Mouse (Mus musculus): Measurements from ENCODE around the gene Epha2. TPM values are rescaled to one million over a fixed set of nuclear protein-coding genes. Genes with fewer than 3 reads are reported as not detected.

Epha2 gene
- polyA plus RNA-seq, 1 experiment from 2014 or later = 0.82 TPM

- Histone ChIP-seq H3K4me2 (replicated peaks; ENCODE audit: low read depth, low read length) (no peak overlapping the region), H3K27me3 (ENCODE audit: control insufficient read depth, insufficient read depth, low read length) (no peaks in the 10 kb centered on the region; the same call in 1 of the 2 replicates), H3K9ac (ENCODE audit: low read depth, low read length) (no peak overlapping the region), H3K4me3 (ENCODE audit: low read depth, low read length) (no peak overlapping the region), H3K4me1 (replicated peaks; ENCODE audit: control insufficient read depth, insufficient read depth, low read length) (0 out of 2 replicates have a peak, but pooled peaks cover 6% of the 10 kb centered on the region), H3K27ac (ENCODE audit: low read depth, low read length) (peak overlapping the region; percentile 80), H3K9me3 (ENCODE audit: control insufficient read depth, low read length) (no peaks in the 10 kb centered on the region), H3K36me3 (ENCODE audit: control insufficient read depth, insufficient read depth, low read length) (no peaks in the 10 kb centered on the region)
- 5% methylated on average over 3 of the region's 3 CpGs for WGBS
- peak; percentile 79 for DNase-seq (ENCODE audit: low spot score)
- peak; percentile 86 for ATAC-seq (ENCODE audit: low FRiP score)
These were observed 34.3 kb downstream of the Epha2 start for GRCm38 (mm10) chr4:141335263-141335796.

GRCm38 (mm10) chr4:141336196-141336595 is 35.2 kb downstream of the Epha2 start:
- 71% methylated on average over 6 of the region's 6 CpGs for WGBS

GRCm38 (mm10) chr4:141337986-141338385 is 36.9 kb downstream of the Epha2 start:
- Histone ChIP-seq H3K36me3 (ENCODE audit: control insufficient read depth, insufficient read depth, low read length) (no peaks in the 10 kb centered on the region), H3K4me1 (replicated peaks; ENCODE audit: control insufficient read depth, insufficient read depth, low read length) (peaks cover 6% of the 10 kb centered on the region; the same call in 1 of the 2 replicates), H3K9me3 (ENCODE audit: control insufficient read depth, low read length) (no peaks in the 10 kb centered on the region), H3K9ac (ENCODE audit: low read depth, low read length) (no peak overlapping the region), H3K4me3 (ENCODE audit: low read depth, low read length) (no peak overlapping the region), H3K27ac (ENCODE audit: low read depth, low read length) (no peak overlapping the region), H3K4me2 (replicated peaks; ENCODE audit: low read depth, low read length) (no peak overlapping the region), H3K27me3 (ENCODE audit: control insufficient read depth, insufficient read depth, low read length) (no peaks in the 10 kb centered on the region; the same call in 1 of the 2 replicates)
- WGBS = 34% methylated on average over 6 of the region's 6 CpGs
- DNase-seq (ENCODE audit: low spot score) (peak; percentile 27), ATAC-seq (ENCODE audit: low FRiP score) (no peak)

More at GRCm38 (mm10) chr4:141336196-141336595, 35.2 kb downstream of the Epha2 start:
- Histone ChIP-seq H3K4me3 (ENCODE audit: low read depth, low read length) (no peak overlapping the region), H3K27me3 (ENCODE audit: control insufficient read depth, insufficient read depth, low read length) (no peaks in the 10 kb centered on the region; the same call in 1 of the 2 replicates), H3K27ac (ENCODE audit: low read depth, low read length) (peak overlapping the region; percentile 80), H3K36me3 (ENCODE audit: control insufficient read depth, insufficient read depth, low read length) (no peaks in the 10 kb centered on the region), H3K9ac (ENCODE audit: low read depth, low read length) (0 out of 2 replicates have a peak overlapping the region, but pooled peaks have one; percentile 23), H3K9me3 (ENCODE audit: control insufficient read depth, low read length) (no peaks in the 10 kb centered on the region), H3K4me2 (replicated peaks; ENCODE audit: low read depth, low read length) (no peak overlapping the region), H3K4me1 (replicated peaks; ENCODE audit: control insufficient read depth, insufficient read depth, low read length) (0 out of 2 replicates have a peak, but pooled peaks cover 6% of the 10 kb centered on the region)
- DNase-seq (ENCODE audit: low spot score) (no peak), ATAC-seq (ENCODE audit: low FRiP score) (no peak)

GRCm38 (mm10) chr4:141338853-141339252 is 37.8 kb downstream of the Epha2 start:
- no peak overlapping the region for H3K4me3 ChIP-seq (ENCODE audit: low read depth, low read length)
- WGBS = 25% methylated on average over 1 of the region's 1 CpGs
- DNase-seq (ENCODE audit: low spot score) (peak; percentile 52), ATAC-seq (ENCODE audit: low FRiP score) (no peak)
- H3K4me2 ChIP-seq (replicated peaks; ENCODE audit: low read depth, low read length) = no peak overlapping the region
- peaks cover 6% of the 10 kb centered on the region; the same call in 1 of the 2 replicates for H3K4me1 ChIP-seq (replicated peaks; ENCODE audit: control insufficient read depth, insufficient read depth, low read length)
- no peaks in the 10 kb centered on the region; the same call in 1 of the 2 replicates for H3K27me3 ChIP-seq (ENCODE audit: control insufficient read depth, insufficient read depth, low read length)
- H3K9ac ChIP-seq (ENCODE audit: low read depth, low read length) = no peak overlapping the region
- H3K36me3 ChIP-seq (ENCODE audit: control insufficient read depth, insufficient read depth, low read length) = no peaks in the 10 kb centered on the region
- H3K27ac ChIP-seq (ENCODE audit: low read depth, low read length) = no peak overlapping the region
- H3K9me3 ChIP-seq (ENCODE audit: control insufficient read depth, low read length) = no peaks in the 10 kb centered on the region

GRCm38 (mm10) chr4:141341477-141341876 is 40.4 kb downstream of the Epha2 start:
- WGBS = 77% methylated on average over 6 of the region's 7 CpGs
- no peaks in the 10 kb centered on the region; the same call in 1 of the 2 replicates for H3K4me1 ChIP-seq (replicated peaks; ENCODE audit: control insufficient read depth, insufficient read depth, low read length)
- H3K9me3 ChIP-seq (ENCODE audit: control insufficient read depth, low read length) = no peaks in the 10 kb centered on the region
- no peak overlapping the region for H3K4me2 ChIP-seq (replicated peaks; ENCODE audit: low read depth, low read length)
- DNase-seq (ENCODE audit: low spot score) = no peak
- H3K9ac ChIP-seq (ENCODE audit: low read depth, low read length) = no peak overlapping the region
- no peaks in the 10 kb centered on the region for H3K36me3 ChIP-seq (ENCODE audit: control insufficient read depth, insufficient read depth, low read length)
- no peak overlapping the region for H3K4me3 ChIP-seq (ENCODE audit: low read depth, low read length)
- H3K27ac ChIP-seq (ENCODE audit: low read depth, low read length) = no peak overlapping the region
- ATAC-seq (ENCODE audit: low FRiP score) = no peak
- H3K27me3 ChIP-seq (ENCODE audit: control insufficient read depth, insufficient read depth, low read length) = no peaks in the 10 kb centered on the region; the same call in 1 of the 2 replicates

GRCm38 (mm10) chr4:141343515-141343914 is 42.5 kb downstream of the Epha2 start:
- Histone ChIP-seq H3K9ac (ENCODE audit: low read depth, low read length) (no peak overlapping the region), H3K4me1 (replicated peaks; ENCODE audit: control insufficient read depth, insufficient read depth, low read length) (no peaks in the 10 kb centered on the region; the same call in 1 of the 2 replicates), H3K36me3 (ENCODE audit: control insufficient read depth, insufficient read depth, low read length) (no peaks in the 10 kb centered on the region), H3K27me3 (ENCODE audit: control insufficient read depth, insufficient read depth, low read length) (no peaks in the 10 kb centered on the region), H3K4me3 (ENCODE audit: low read depth, low read length) (no peak overlapping the region), H3K27ac (ENCODE audit: low read depth, low read length) (no peak overlapping the region), H3K9me3 (ENCODE audit: control insufficient read depth, low read length) (no peaks in the 10 kb centered on the region), H3K4me2 (replicated peaks; ENCODE audit: low read depth, low read length) (no peak overlapping the region)
- 68% methylated on average over 7 of the region's 7 CpGs for WGBS
- no peak for ATAC-seq (ENCODE audit: low FRiP score)
- no peak for DNase-seq (ENCODE audit: low spot score)

- no peak for ATAC-seq (ENCODE audit: low FRiP score)
- no peak overlapping the region for H3K4me2 ChIP-seq (replicated peaks; ENCODE audit: low read depth, low read length)
- WGBS = 93% methylated on average over 12 of the region's 12 CpGs
- H3K9ac ChIP-seq (ENCODE audit: low read depth, low read length) = no peak overlapping the region
- H3K4me3 ChIP-seq (ENCODE audit: low read depth, low read length) = no peak overlapping the region
- no peak overlapping the region for H3K27ac ChIP-seq (ENCODE audit: low read depth, low read length)
- no peaks in the 10 kb centered on the region; the same call in 1 of the 2 replicates for H3K4me1 ChIP-seq (replicated peaks; ENCODE audit: control insufficient read depth, insufficient read depth, low read length)
- H3K36me3 ChIP-seq (ENCODE audit: control insufficient read depth, insufficient read depth, low read length) = no peaks in the 10 kb centered on the region
- H3K27me3 ChIP-seq (ENCODE audit: control insufficient read depth, insufficient read depth, low read length) = no peaks in the 10 kb centered on the region
- no peaks in the 10 kb centered on the region for H3K9me3 ChIP-seq (ENCODE audit: control insufficient read depth, low read length)
- no peak for DNase-seq (ENCODE audit: low spot score)
These were observed 44.2 kb downstream of the Epha2 start for GRCm38 (mm10) chr4:141345219-141345618.

- Histone ChIP-seq H3K9me3 (ENCODE audit: control insufficient read depth, low read length) (no peaks in the 10 kb centered on the region), H3K27ac (ENCODE audit: low read depth, low read length) (no peak overlapping the region)
- 71% methylated on average over 8 of the region's 8 CpGs for WGBS
These were observed 46.3 kb downstream of the Epha2 start for GRCm38 (mm10) chr4:141347365-141347797.

GRCm38 (mm10) chr4:141348616-141349015 is 47.6 kb downstream of the Epha2 start:
- no peak for ATAC-seq (ENCODE audit: low FRiP score)
- no peak overlapping the region for H3K9ac ChIP-seq (ENCODE audit: low read depth, low read length)
- no peak for DNase-seq (ENCODE audit: low spot score)
- H3K4me1 ChIP-seq (replicated peaks; ENCODE audit: control insufficient read depth, insufficient read depth, low read length) = no peaks in the 10 kb centered on the region
- no peak overlapping the region for H3K4me3 ChIP-seq (ENCODE audit: low read depth, low read length)
- no peaks in the 10 kb centered on the region for H3K36me3 ChIP-seq (ENCODE audit: control insufficient read depth, insufficient read depth, low read length)
- WGBS = 70% methylated on average over 11 of the region's 11 CpGs
- no peaks in the 10 kb centered on the region for H3K27me3 ChIP-seq (ENCODE audit: control insufficient read depth, insufficient read depth, low read length)
- H3K27ac ChIP-seq (ENCODE audit: low read depth, low read length) = no peak overlapping the region
- no peak overlapping the region for H3K4me2 ChIP-seq (replicated peaks; ENCODE audit: low read depth, low read length)
- H3K9me3 ChIP-seq (ENCODE audit: control insufficient read depth, low read length) = no peaks in the 10 kb centered on the region

More at GRCm38 (mm10) chr4:141347365-141347797, 46.3 kb downstream of the Epha2 start:
- no peak overlapping the region for H3K4me3 ChIP-seq (ENCODE audit: low read depth, low read length)
- H3K4me1 ChIP-seq (replicated peaks; ENCODE audit: control insufficient read depth, insufficient read depth, low read length) = no peaks in the 10 kb centered on the region
- H3K27me3 ChIP-seq (ENCODE audit: control insufficient read depth, insufficient read depth, low read length) = no peaks in the 10 kb centered on the region
- ATAC-seq (ENCODE audit: low FRiP score) (no peak), DNase-seq (ENCODE audit: low spot score) (no peak)
- H3K36me3 ChIP-seq (ENCODE audit: control insufficient read depth, insufficient read depth, low read length) = no peaks in the 10 kb centered on the region
- no peak overlapping the region for H3K9ac ChIP-seq (ENCODE audit: low read depth, low read length)
- no peak overlapping the region for H3K4me2 ChIP-seq (replicated peaks; ENCODE audit: low read depth, low read length)
